Mouse (Mus musculus) midbrain, embryonic 12.5 days (tissue): ENCODE measurements at regions not wholly inside any gene's neighbourhood (a gene's known extent, or its start where the extent isn't known, plus 50 kb on each side); places are given as distances from the start of the nearest gene placed in this dataset.

ENCODE experiments used
- ATAC-seq: fragments of 200-750 bp; cut with Nextera tagmentation; 2 replicates; pipeline ENCODE4 v1.8.0; 2017; ENCODE audit warnings: low read depth, moderate TSS enrichment, moderate library complexity; ENCODE audit not compliant: low FRiP score
- H3K27ac ChIP-seq: fragments of 300-500 bp; sonication (generic); replicated peaks from 2 replicates; pipeline ENCODE4 v1.5.1; 2016; ENCODE audit warnings: mild to moderate bottlenecking
- H3K27me3 ChIP-seq: fragments of 300-500 bp; sonication (generic); 2 replicates; pipeline ENCODE4 v1.6.1; 2016; ENCODE audit warnings: mild to moderate bottlenecking
- H3K36me3 ChIP-seq: fragments of 300-500 bp; sonication (generic); 2 replicates; pipeline ENCODE4 v1.6.1; 2016
- H3K4me1 ChIP-seq: fragments of 300-500 bp; sonication (generic); 2 replicates; pipeline ENCODE4 v1.6.1; 2016
- H3K4me2 ChIP-seq: fragments of 300-500 bp; sonication (generic); replicated peaks from 2 replicates; pipeline ENCODE4 v1.6.1; 2016; ENCODE audit warnings: mild to moderate bottlenecking, moderate library complexity
- H3K4me3 ChIP-seq: fragments of 300-500 bp; sonication (generic); 2 replicates; pipeline ENCODE4 v1.5.1; 2016; ENCODE audit warnings: mild to moderate bottlenecking
- H3K9ac ChIP-seq: fragments of 300-500 bp; sonication (generic); replicated peaks from 2 replicates; pipeline ENCODE4 v1.6.1; 2016; ENCODE audit warnings: mild to moderate bottlenecking, moderate library complexity
- H3K9me3 ChIP-seq: fragments of 300-500 bp; sonication (generic); 2 replicates; pipeline ENCODE4 v1.6.1; 2016; ENCODE audit warnings: mild to moderate bottlenecking
- WGBS: fragments of 180-500 bp; shearing (Covaris S2); methylation state at CpG from one replicate; pipeline ENCODE4 v1.1.7; 2016; 5-methylcytosine and 5-hydroxymethylcytosine counted together

DNA sequence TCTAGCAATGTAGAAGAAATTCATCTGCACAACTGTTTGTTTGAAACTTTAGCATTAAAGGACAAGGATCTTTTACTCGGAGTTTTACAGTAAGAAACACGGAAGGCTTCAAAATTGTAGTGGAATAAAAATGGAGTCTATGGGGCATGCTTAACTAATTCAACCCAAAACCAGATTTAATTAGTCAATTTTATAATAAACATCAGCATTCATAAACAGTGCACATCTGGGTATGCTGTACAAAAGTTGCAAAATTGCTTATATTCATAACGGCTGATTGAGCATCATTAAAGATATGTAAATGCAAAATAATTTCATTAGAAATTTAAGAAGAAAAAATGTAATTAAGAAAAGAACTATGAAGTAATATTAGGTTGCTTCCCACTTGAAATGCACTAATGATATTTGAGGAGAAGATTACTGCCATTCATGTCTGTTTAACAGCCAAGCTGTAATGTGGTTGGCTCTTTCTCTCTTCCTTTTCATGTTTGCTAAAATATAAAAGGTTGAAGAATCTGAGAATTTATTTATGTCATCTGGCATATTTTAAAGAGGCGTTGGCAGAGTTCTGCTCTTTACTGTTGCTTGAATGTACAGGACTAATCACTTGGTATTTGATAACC, 1037.3 kb downstream of the Fam181b start:
- Histone ChIP-seq H3K4me3 (no peak overlapping the region), H3K9me3 (no peaks in the 10 kb centered on the region), H3K36me3 (no peaks in the 10 kb centered on the region), H3K27ac (no peak overlapping the region), H3K4me1 (no peaks in the 10 kb centered on the region), H3K4me2 (no peak overlapping the region), H3K9ac (no peak overlapping the region), H3K27me3 (no peaks in the 10 kb centered on the region)
- ATAC-seq: no peak
- 89% methylated on average over 4 of the region's 4 CpGs for WGBS

DNA sequence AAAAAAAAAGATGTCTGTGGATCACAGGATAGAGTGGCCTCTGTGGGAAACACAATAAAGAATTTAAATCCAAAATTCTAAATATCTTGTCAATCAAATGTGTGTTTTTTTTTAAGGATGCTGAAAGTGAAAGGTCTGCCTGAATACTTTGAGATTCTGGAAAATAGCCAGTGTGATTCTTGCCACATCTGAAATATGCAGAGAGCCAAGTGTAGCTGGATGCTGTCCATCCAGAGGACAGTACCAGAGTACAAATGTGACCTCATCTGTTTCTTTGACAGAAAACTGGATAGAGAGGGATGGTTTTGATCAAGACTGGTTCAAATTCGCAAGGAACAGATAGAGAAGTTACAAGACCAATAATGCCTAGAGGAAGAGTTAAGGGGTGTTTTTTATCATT, 1044.1 kb downstream of the Fam181b start:
- Histone ChIP-seq H3K4me1 (no peaks in the 10 kb centered on the region), H3K9ac (no peak overlapping the region), H3K4me3 (no peak overlapping the region), H3K4me2 (no peak overlapping the region), H3K36me3 (no peaks in the 10 kb centered on the region), H3K9me3 (no peaks in the 10 kb centered on the region), H3K27ac (no peak overlapping the region), H3K27me3 (no peaks in the 10 kb centered on the region)
- ATAC-seq: no peak
- 89% methylated on average over 1 of the region's 1 CpGs for WGBS

DNA sequence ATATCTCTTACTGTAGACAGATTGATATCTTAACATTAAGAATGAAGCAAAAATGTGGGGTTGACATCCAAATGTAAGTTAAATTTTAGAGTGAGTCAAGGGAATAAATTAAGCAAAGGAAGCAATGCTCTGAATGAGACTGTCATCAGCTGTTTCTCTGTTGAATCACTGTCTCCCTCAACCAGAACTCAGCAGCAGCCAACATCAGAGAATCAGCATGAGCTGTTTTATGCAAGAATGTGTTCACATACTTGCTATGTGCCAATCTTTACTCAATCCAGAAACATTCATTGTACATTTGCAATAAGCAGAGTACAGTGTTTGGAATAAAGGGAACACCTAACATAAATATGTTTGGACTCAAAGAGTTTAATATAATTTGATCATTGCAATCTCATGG, 1074.6 kb downstream of the Fam181b start:
- no peaks in the 10 kb centered on the region for H3K9me3 ChIP-seq
- no peak overlapping the region for H3K9ac ChIP-seq
- H3K36me3 ChIP-seq: no peaks in the 10 kb centered on the region
- H3K4me1 ChIP-seq: no peaks in the 10 kb centered on the region
- H3K27me3 ChIP-seq: no peaks in the 10 kb centered on the region
- H3K4me2 ChIP-seq: no peak overlapping the region
- no peak overlapping the region for H3K27ac ChIP-seq
- no peak overlapping the region for H3K4me3 ChIP-seq
- ATAC-seq: no peak

- no peak for ATAC-seq
- no peaks in the 10 kb centered on the region for H3K9me3 ChIP-seq
- 93% methylated on average over 1 of the region's 1 CpGs for WGBS
- no peaks in the 10 kb centered on the region for H3K4me1 ChIP-seq
- no peak overlapping the region for H3K4me3 ChIP-seq
- H3K27me3 ChIP-seq: no peaks in the 10 kb centered on the region
- H3K9ac ChIP-seq: no peak overlapping the region
- no peak overlapping the region for H3K27ac ChIP-seq
- H3K4me2 ChIP-seq: no peak overlapping the region
- H3K36me3 ChIP-seq: no peaks in the 10 kb centered on the region
Observed at GRCm38 (mm10) chr7:94155458-94155857, 1075.8 kb downstream of the Fam181b start.

- Histone ChIP-seq H3K4me1 (no peaks in the 10 kb centered on the region), H3K27ac (no peak overlapping the region), H3K9me3 (no peaks in the 10 kb centered on the region), H3K4me2 (no peak overlapping the region), H3K27me3 (no peaks in the 10 kb centered on the region), H3K36me3 (no peaks in the 10 kb centered on the region), H3K4me3 (no peak overlapping the region), H3K9ac (no peak overlapping the region)
- no peak for ATAC-seq
- WGBS: 81% methylated on average over 2 of the region's 2 CpGs
Observed at GRCm38 (mm10) chr7:94180027-94180426, 1100.4 kb downstream of the Fam181b start.

- Histone ChIP-seq H3K27me3 (no peaks in the 10 kb centered on the region), H3K4me3 (no peak overlapping the region), H3K36me3 (no peaks in the 10 kb centered on the region), H3K9ac (no peak overlapping the region), H3K27ac (no peak overlapping the region), H3K4me1 (no peaks in the 10 kb centered on the region), H3K9me3 (no peaks in the 10 kb centered on the region), H3K4me2 (no peak overlapping the region)
- no peak for ATAC-seq
- WGBS: 76% methylated on average over 1 of the region's 1 CpGs
Observed at GRCm38 (mm10) chr7:94212341-94212740, 1132.7 kb downstream of the Fam181b start.

GRCm38 (mm10) chr7:94227482-94227881, 1147.8 kb downstream of the Fam181b start:
- H3K9ac ChIP-seq: no peak overlapping the region
- H3K4me3 ChIP-seq: no peak overlapping the region
- no peak overlapping the region for H3K27ac ChIP-seq
- no peak for ATAC-seq
- 70% methylated on average over 1 of the region's 1 CpGs for WGBS
- H3K4me2 ChIP-seq: no peak overlapping the region
- H3K4me1 ChIP-seq: no peaks in the 10 kb centered on the region
- no peaks in the 10 kb centered on the region for H3K27me3 ChIP-seq
- no peaks in the 10 kb centered on the region for H3K9me3 ChIP-seq
- no peaks in the 10 kb centered on the region for H3K36me3 ChIP-seq

DNA sequence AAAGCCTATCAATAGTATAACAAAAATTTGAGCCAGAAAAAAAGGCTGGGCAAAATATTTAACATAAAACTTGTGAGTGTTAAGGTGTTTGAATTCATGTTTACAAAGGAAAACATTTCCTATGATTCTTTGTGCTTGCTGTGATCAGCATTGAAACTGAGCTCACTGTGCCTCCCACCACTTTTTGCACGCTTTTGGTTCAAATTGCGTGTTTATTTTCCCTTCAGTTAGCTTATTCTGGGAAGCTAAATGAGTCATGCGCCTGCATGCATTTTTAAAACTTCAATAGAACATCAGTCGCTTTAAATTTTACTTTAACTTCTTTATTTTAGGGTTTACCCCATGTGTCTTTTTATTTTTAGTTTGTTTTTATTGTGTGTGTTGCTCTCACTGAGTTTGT, 1154.0 kb downstream of the Fam181b start:
- no peaks in the 10 kb centered on the region for H3K36me3 ChIP-seq
- H3K9ac ChIP-seq: no peak overlapping the region
- no peak overlapping the region for H3K27ac ChIP-seq
- WGBS: 89% methylated on average over 4 of the region's 4 CpGs
- H3K4me2 ChIP-seq: no peak overlapping the region
- no peak overlapping the region for H3K4me3 ChIP-seq
- H3K9me3 ChIP-seq: no peaks in the 10 kb centered on the region
- ATAC-seq: no peak
- H3K4me1 ChIP-seq: no peaks in the 10 kb centered on the region
- no peaks in the 10 kb centered on the region for H3K27me3 ChIP-seq

GRCm38 (mm10) chr7:94249501-94249900, 1169.8 kb downstream of the Fam181b start:
- WGBS: 85% methylated on average over 3 of the region's 3 CpGs
- H3K9me3 ChIP-seq: no peaks in the 10 kb centered on the region
- no peak overlapping the region for H3K9ac ChIP-seq
- H3K27me3 ChIP-seq: no peaks in the 10 kb centered on the region
- H3K27ac ChIP-seq: no peak overlapping the region
- H3K36me3 ChIP-seq: no peaks in the 10 kb centered on the region
- ATAC-seq: no peak
- no peak overlapping the region for H3K4me3 ChIP-seq
- H3K4me1 ChIP-seq: no peaks in the 10 kb centered on the region
- no peak overlapping the region for H3K4me2 ChIP-seq

DNA sequence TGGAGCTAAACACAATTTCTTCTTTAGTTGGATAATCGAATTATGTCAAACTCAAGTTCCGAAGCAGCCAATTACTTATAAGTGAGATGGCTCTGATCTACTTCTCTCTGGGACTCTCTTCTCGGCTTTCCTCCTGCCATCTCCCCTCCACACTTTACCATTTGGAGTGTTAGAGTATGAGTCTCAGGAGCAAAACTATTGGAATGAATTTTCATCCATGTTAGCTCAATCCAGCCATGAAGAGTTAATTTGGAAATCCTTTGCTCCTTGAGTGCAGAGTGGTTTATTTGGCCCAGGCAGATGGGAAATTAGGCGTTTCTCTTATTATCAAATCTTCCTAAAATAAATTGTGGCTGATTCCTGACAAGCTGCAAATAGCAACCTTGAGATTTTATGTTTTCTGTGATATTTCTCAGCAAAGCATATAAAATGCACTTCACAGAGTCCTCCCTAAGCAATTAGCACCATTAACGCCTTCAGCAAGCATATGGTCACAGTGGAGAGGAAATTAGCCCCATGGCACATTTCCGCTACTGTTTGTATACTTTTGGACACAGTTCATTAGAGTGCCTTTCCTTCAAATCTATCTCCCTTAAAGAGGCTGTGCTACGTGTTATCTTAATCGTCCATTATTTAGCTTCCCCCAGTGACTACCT, 1189.1 kb downstream of the Fam181b start:
- WGBS: 87% methylated on average over 8 of the region's 8 CpGs
- Histone ChIP-seq H3K4me2 (no peak overlapping the region), H3K9ac (no peak overlapping the region), H3K36me3 (no peaks in the 10 kb centered on the region), H3K27me3 (no peaks in the 10 kb centered on the region), H3K9me3 (no peaks in the 10 kb centered on the region), H3K4me3 (no peak overlapping the region), H3K4me1 (no peaks in the 10 kb centered on the region), H3K27ac (no peak overlapping the region)
- no peak for ATAC-seq

DNA sequence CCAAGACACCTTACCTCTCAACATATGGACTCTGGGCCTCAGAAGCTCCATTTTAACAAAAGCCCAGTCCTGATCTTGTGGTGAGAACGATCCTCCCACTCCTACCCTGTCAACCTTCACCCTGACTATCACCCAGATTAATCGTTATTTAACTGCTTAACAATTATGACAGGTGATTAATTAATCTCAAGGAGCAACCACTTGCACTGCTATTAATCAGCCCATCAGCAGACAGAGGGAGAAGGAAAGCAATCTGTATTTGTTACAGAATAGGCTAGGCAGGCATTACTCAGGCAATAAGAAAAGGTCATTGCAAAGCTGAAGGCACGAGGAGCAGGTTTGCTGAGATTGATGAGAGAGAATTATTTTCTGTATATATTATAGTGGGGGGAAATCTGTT, 1201.9 kb downstream of the Fam181b start:
- ATAC-seq: no peak; the same call in 1 of the 2 replicates
- WGBS: 68% methylated on average over 3 of the region's 3 CpGs

DNA sequence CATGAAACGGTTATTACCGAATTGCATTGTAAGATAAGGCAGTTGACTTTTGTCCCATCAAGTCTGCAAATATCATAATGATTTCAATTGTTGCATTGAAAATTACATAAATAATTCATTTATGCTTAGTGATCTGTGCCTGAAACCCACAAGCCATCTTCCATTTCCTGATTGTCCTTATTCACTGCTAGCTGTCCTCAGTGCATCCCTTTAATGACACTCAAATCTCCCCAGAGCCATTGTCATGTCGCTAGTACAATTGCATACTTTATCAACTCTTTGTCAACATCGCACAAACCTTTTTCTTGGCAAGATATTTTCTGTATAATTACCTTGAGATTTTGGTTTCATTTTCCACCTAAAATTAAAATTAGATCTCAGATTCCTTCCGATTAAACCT, 1202.3 kb downstream of the Fam181b start:
- no peak overlapping the region for H3K4me2 ChIP-seq
- no peak for ATAC-seq
- WGBS: 79% methylated on average over 5 of the region's 5 CpGs

More for the DNA sequence above, 1201.9 kb downstream of the Fam181b start:
- Histone ChIP-seq H3K36me3 (no peaks in the 10 kb centered on the region), H3K27ac (no peak overlapping the region), H3K4me2 (no peak overlapping the region), H3K4me3 (no peak overlapping the region), H3K9me3 (no peaks in the 10 kb centered on the region), H3K4me1 (no peaks in the 10 kb centered on the region), H3K27me3 (no peaks in the 10 kb centered on the region), H3K9ac (no peak overlapping the region)

More for the DNA sequence above, 1202.3 kb downstream of the Fam181b start:
- H3K36me3 ChIP-seq: no peaks in the 10 kb centered on the region
- H3K27ac ChIP-seq: no peak overlapping the region
- no peaks in the 10 kb centered on the region for H3K4me1 ChIP-seq
- H3K4me3 ChIP-seq: no peak overlapping the region
- no peaks in the 10 kb centered on the region for H3K9me3 ChIP-seq
- no peaks in the 10 kb centered on the region for H3K27me3 ChIP-seq
- no peak overlapping the region for H3K9ac ChIP-seq
